Mouse (Mus musculus): ENCODE results near the gene Nap1l4.

GRCm38 (mm10) chr7:143565015-143565647, 16.2 kb upstream of the Nap1l4 start:
- TF ChIP-seq CTCF (IDR thresholded peaks at IDR 0.05; ENCODE audit: control insufficient read depth, insufficient read depth, insufficient replicate concordance, low read depth, low read length), result no peak
- no peak for TF ChIP-seq POLR2A (IDR thresholded peaks at IDR 0.05; ENCODE audit: control insufficient read depth, low read depth, low read length)

All from testis, adult 2 months (tissue).